Mouse (Mus musculus) CH12.LX (cell line): ENCODE results near the gene Alkbh6. TPM values are rescaled to one million over a fixed set of nuclear protein-coding genes. Genes with fewer than 3 reads are reported as not detected.
A peak's percentile ranks its signal among the peaks of the same experiment; 100 is the strongest.

ENCODE experiments used
- DNase-seq: peaks from one replicate; pipeline ENCODE4 v3.0.0-alpha.2; 2013; ENCODE audit errors: extremely low read depth
- H3K27ac ChIP-seq: 2 replicates; pipeline ENCODE4 v1.5.1; 2012; ENCODE audit warnings: low read depth, mild to moderate bottlenecking, control low read depth, moderate library complexity; ENCODE audit not compliant: insufficient read depth
- H3K27me3 ChIP-seq: replicated peaks from 2 replicates; pipeline ENCODE3; 2012; ENCODE audit warnings: inconsistent platforms
- H3K36me3 ChIP-seq, 2 experiments: replicated peaks in 1 of 2; 2 replicates each; pipeline versions ENCODE3 to v1.6.1; 2012; ENCODE audit warnings: inconsistent platforms in 1 of 2, low read length in 1 of 2, mild to moderate bottlenecking in 1 of 2, mixed read lengths in 1 of 2, moderate library complexity in 1 of 2; ENCODE audit not compliant: control insufficient read depth in 1 of 2, insufficient read depth in 1 of 2
- H3K4me1 ChIP-seq, 2 experiments: 2 replicates each; pipeline ENCODE4 v1.6.1; 2012; ENCODE audit warnings: inconsistent platforms in 1 of 2, moderate library complexity in 1 of 2; ENCODE audit not compliant: insufficient read depth in 2 of 2, control insufficient read depth in 1 of 2
- H3K4me2 ChIP-seq: 2 replicates; pipeline ENCODE4 v1.6.1; 2012; ENCODE audit warnings: low read depth, mild to moderate bottlenecking, control low read depth; ENCODE audit not compliant: poor library complexity, insufficient read depth, severe bottlenecking
- H3K4me3 ChIP-seq, 3 experiments: fragments of 150-350 bp in 1 of 3; sonication (generic) in 1 of 3; replicated peaks in 1 of 3; 2 replicates each; pipeline versions ENCODE3 to v1.5.1; 2011 to 2012; ENCODE audit warnings: low read depth in 2 of 3, low read length in 2 of 3, mild to moderate bottlenecking in 2 of 3, moderate library complexity in 2 of 3, control low read depth in 1 of 3, improper control_type of control experiment in 1 of 3, inconsistent platforms in 1 of 3, mixed read lengths in 1 of 3; ENCODE audit not compliant: poor library complexity in 1 of 3
- H3K79me2 ChIP-seq: replicated peaks from 2 replicates; pipeline ENCODE4 v1.6.1; 2012; ENCODE audit warnings: mild to moderate bottlenecking, moderate library complexity; ENCODE audit not compliant: control insufficient read depth, poor library complexity, insufficient read depth, severe bottlenecking; ENCODE audit errors: extremely low read depth
- H3K9ac ChIP-seq: 2 replicates; pipeline ENCODE4 v1.6.1; 2012; ENCODE audit warnings: low read depth, mild to moderate bottlenecking, control low read depth, moderate library complexity; ENCODE audit not compliant: insufficient read depth
- H3K9me3 ChIP-seq: replicated peaks from 2 replicates; pipeline ENCODE3; 2012; ENCODE audit warnings: low read length, inconsistent platforms, mixed read lengths
- BHLHE40 ChIP-seq: IDR thresholded peaks from 2 replicates; pipeline ENCODE4 v1.6.1; 2011; ENCODE audit warnings: mild to moderate bottlenecking, low read depth, low read length, improper control_type of control experiment
- CHD1 ChIP-seq: IDR thresholded peaks from 2 replicates; pipeline ENCODE4 v1.6.1; 2012; ENCODE audit warnings: low read depth, low read length, improper control_type of control experiment, inconsistent platforms
- CHD2 ChIP-seq: IDR thresholded peaks from 2 replicates; pipeline ENCODE4 v1.6.1; 2011; ENCODE audit warnings: low read length, improper control_type of control experiment
- CTCF ChIP-seq, 2 experiments: IDR thresholded peaks in 1 of 2; conservative IDR thresholded peaks in 1 of 2; 2 replicates each; pipeline ENCODE4 v1.5.1; 2011 to 2012; ENCODE audit warnings: low read depth in 2 of 2, low read length in 2 of 2, improper control_type of control experiment in 1 of 2, inconsistent platforms in 1 of 2, mild to moderate bottlenecking in 1 of 2, moderate library complexity in 1 of 2
- E2F4 ChIP-seq: IDR thresholded peaks from 2 replicates; pipeline ENCODE4 v1.6.1; 2011; ENCODE audit warnings: low read depth, low read length, improper control_type of control experiment; ENCODE audit not compliant: insufficient replicate concordance
- EP300 ChIP-seq: IDR thresholded peaks from 2 replicates; pipeline ENCODE4 v1.6.1; 2011; ENCODE audit warnings: low read length, improper control_type of control experiment
- ETS1 ChIP-seq: conservative IDR thresholded peaks from 2 replicates; pipeline ENCODE4 v1.6.1; 2012; ENCODE audit warnings: low read depth, mild to moderate bottlenecking, inconsistent platforms, low read length, improper control_type of control experiment, moderate library complexity
- GABPA ChIP-seq: IDR thresholded peaks from 2 replicates; pipeline ENCODE4 v1.6.1; 2012; ENCODE audit warnings: low read depth, low read length, improper control_type of control experiment, inconsistent platforms; ENCODE audit not compliant: insufficient replicate concordance
- HCFC1 ChIP-seq: IDR thresholded peaks from 2 replicates; pipeline ENCODE4 v1.6.1; 2012; ENCODE audit warnings: low read depth, mild to moderate bottlenecking, inconsistent platforms, low read length, improper control_type of control experiment
- IRF4 ChIP-seq: IDR thresholded peaks from 2 replicates; pipeline ENCODE4 v1.6.1; 2014; ENCODE audit warnings: low read depth, mild to moderate bottlenecking, inconsistent platforms, low read length, improper control_type of control experiment
- KAT2A ChIP-seq: IDR thresholded peaks from 2 replicates; pipeline ENCODE4 v1.6.1; 2012; ENCODE audit warnings: low read length, improper control_type of control experiment, inconsistent platforms; ENCODE audit not compliant: insufficient replicate concordance
- MAX ChIP-seq: IDR thresholded peaks from 2 replicates; pipeline ENCODE4 v1.6.1; 2011; ENCODE audit warnings: low read length, improper control_type of control experiment
- MXI1 ChIP-seq: IDR thresholded peaks from 2 replicates; pipeline ENCODE4 v1.6.1; 2011; ENCODE audit warnings: mild to moderate bottlenecking, low read depth, low read length, improper control_type of control experiment
- MYC ChIP-seq: IDR thresholded peaks from 2 replicates; pipeline ENCODE4 v1.6.1; 2011; ENCODE audit warnings: low read depth, mild to moderate bottlenecking, improper control_type of control experiment, low read length
- NELFE ChIP-seq: IDR thresholded peaks from 2 replicates; pipeline ENCODE4 v1.6.1; 2011; ENCODE audit warnings: low read depth, low read length, improper control_type of control experiment
- NRF1 ChIP-seq: IDR thresholded peaks from 2 replicates; pipeline ENCODE4 v1.6.1; 2014; ENCODE audit warnings: low read depth, mild to moderate bottlenecking, inconsistent platforms, low read length, improper control_type of control experiment, moderate library complexity
- PAX5 ChIP-seq: IDR thresholded peaks from 2 replicates; pipeline ENCODE4 v1.6.1; 2012; ENCODE audit warnings: low read length, inconsistent platforms, mixed read lengths
- POLR2AphosphoS2 ChIP-seq: IDR thresholded peaks from 2 replicates; pipeline ENCODE4 v1.6.1; 2011; ENCODE audit warnings: low read depth, low read length, improper control_type of control experiment
- RAD21 ChIP-seq: IDR thresholded peaks from 2 replicates; pipeline ENCODE4 v1.6.1; 2011; ENCODE audit warnings: low read depth, mild to moderate bottlenecking, low read length, improper control_type of control experiment, moderate library complexity
- TBP ChIP-seq: conservative IDR thresholded peaks from 2 replicates; pipeline ENCODE4 v1.6.1; 2011; ENCODE audit warnings: low read depth, low read length, improper control_type of control experiment
- TCF12 ChIP-seq: IDR thresholded peaks from 2 replicates; pipeline ENCODE4 v1.6.1; 2014; ENCODE audit warnings: low read depth, mild to moderate bottlenecking, inconsistent platforms, low read length, improper control_type of control experiment
- UBTF ChIP-seq: IDR thresholded peaks from 2 replicates; pipeline ENCODE4 v1.6.1; 2012; ENCODE audit warnings: low read depth, mild to moderate bottlenecking, inconsistent platforms, low read length, improper control_type of control experiment, moderate library complexity
- USF1 ChIP-seq: IDR thresholded peaks from 2 replicates; pipeline ENCODE4 v1.6.1; 2014; ENCODE audit warnings: low read depth, mild to moderate bottlenecking, inconsistent platforms, low read length, improper control_type of control experiment
- USF2 ChIP-seq: conservative IDR thresholded peaks from 2 replicates; pipeline ENCODE4 v1.6.1; 2011; ENCODE audit warnings: low read depth, low read length, improper control_type of control experiment
- ZC3H11A ChIP-seq: IDR thresholded peaks from 2 replicates; pipeline ENCODE4 v1.6.1; 2012; ENCODE audit warnings: low read depth, mild to moderate bottlenecking, inconsistent platforms, low read length, improper control_type of control experiment
- ZKSCAN1 ChIP-seq: IDR thresholded peaks from 2 replicates; pipeline ENCODE4 v1.6.1; 2012; ENCODE audit warnings: low read depth, inconsistent platforms, low read length, improper control_type of control experiment, borderline replicate concordance
- ZMIZ1 ChIP-seq: IDR thresholded peaks from 2 replicates; pipeline ENCODE4 v1.6.1; 2012; ENCODE audit warnings: low read depth, mild to moderate bottlenecking, inconsistent platforms, low read length, improper control_type of control experiment
- ZNF384 ChIP-seq: IDR thresholded peaks from 2 replicates; pipeline ENCODE4 v1.6.1; 2012; ENCODE audit warnings: low read depth, low read length, improper control_type of control experiment, inconsistent platforms
- dilution Hi-C: fragments of 300-500 bp; cut with MboI; formaldehyde crosslinking; loops from 2 replicates; pipeline ENCODE4 v1.14.3; 2020; ENCODE audit warnings: low sequenced_read_pairs; ENCODE audit not compliant: extremely low pct_unique_long_range_greater_than_20kb, extremely low pct_ligation_motif_present
- in situ Hi-C: fragments of 300-500 bp; cut with MboI; formaldehyde crosslinking; loops from 3 replicates; pipeline ENCODE4 v1.14.3; 2019; ENCODE audit warnings: low sequenced_read_pairs, low pct_ligation_motif_present, low pct_unique_long_range_greater_than_20kb, mixed read lengths
- polyA plus RNA-seq: library from polyadenylated mRNA; unstranded; fragments of >175 nt; gene quantifications from 2 replicates; pipeline ENCODE4 v1.2.1, GENCODE M21; 2012; ENCODE audit warnings: low read depth; ENCODE audit not compliant: insufficient read length
- total RNA-seq, 2 experiments: library from RNA; depleted of rRNA; stranded (reverse); fragments of 300-350 nt in 1 of 2; fragments of >200 nt in 1 of 2; gene quantifications; 2 replicates each; pipeline ENCODE4 v1.2.3; 2012 to 2014

The Alkbh6 gene
- total and polyA plus RNA-seq, 3 experiments: 25.2 to 35.7 (median 28.8) TPM

DNA sequence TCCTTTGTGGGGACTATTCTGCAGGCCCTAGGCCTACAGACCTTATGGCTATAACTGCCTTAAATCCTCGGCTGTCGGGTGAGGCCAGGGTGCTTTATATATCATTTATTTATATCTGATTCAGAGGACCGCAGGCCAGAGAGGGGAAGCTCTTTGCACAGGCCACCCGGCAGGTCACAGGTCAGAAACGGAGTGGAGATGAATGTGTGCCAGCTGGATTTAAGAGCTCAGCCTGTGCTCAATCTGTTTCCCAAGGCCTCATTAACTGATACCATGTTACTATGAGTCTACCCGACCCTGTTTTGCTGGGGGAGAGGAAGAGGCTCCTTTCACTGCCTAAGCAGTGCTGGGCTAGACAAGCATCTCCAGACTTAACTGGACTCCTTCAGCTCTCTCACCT, 34.1 kb upstream of the Alkbh6 start:
- H3K36me3 ChIP-seq: peaks cover 29 to 67% of the 10 kb centered on the region in 2 experiments
- H3K9ac ChIP-seq: no peak overlapping the region
- dilution Hi-C loops: no loop called here
- H3K4me1 ChIP-seq: peaks cover 0 to 29% of the 10 kb centered on the region in 2 experiments; a peak in 2 of 4 replicates
- in situ Hi-C loops: no loop called here
- no peak overlapping the region for H3K27ac ChIP-seq
- DNase-seq: no peak
- no peaks in the 10 kb centered on the region for H3K27me3 ChIP-seq
- TF ChIP-seq MXI1 (no peak), CHD1 (no peak), MYC (no peak), ZC3H11A (no peak), KAT2A (no peak), E2F4 (no peak), GABPA (no peak), USF2 (no peak), USF1 (no peak), ETS1 (no peak), BHLHE40 (no peak), TCF12 (no peak), TBP (no peak), POLR2AphosphoS2 (no peak), MAX (no peak), IRF4 (no peak), CTCF (conservative IDR thresholded peaks at IDR 0.05 in 1 of 2, IDR thresholded peaks at IDR 0.05 in 1 of 2; ENCODE audit: low read depth in 2 of 2, low read length in 2 of 2) (no peak), RAD21 (no peak), HCFC1 (no peak)
- H3K4me2 ChIP-seq: no peak overlapping the region
- H3K4me3 ChIP-seq: no peak overlapping the region
- no peaks in the 10 kb centered on the region for H3K9me3 ChIP-seq
- peaks cover 5% of the 10 kb centered on the region; the same call in 1 of the 2 replicates for H3K79me2 ChIP-seq

DNA sequence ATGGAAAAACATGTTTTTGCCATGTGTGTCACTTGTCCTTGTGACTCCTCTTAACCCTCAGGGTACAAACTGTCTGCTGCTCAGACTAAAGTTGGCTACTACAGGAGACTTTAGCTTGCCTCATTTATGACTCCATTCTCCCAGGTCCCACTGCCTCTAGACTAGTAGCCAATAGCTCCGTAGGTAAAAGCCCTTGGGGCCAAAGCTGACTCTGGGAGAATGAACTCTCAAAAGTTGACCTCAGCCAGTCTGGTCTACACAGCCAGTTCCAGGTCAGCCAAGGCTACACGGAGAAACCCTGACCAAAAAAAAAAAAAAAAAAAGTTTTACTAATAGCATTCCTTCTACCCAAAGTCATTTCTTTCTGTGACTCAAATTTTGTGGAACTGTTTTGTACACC, 29.6 kb upstream of the Alkbh6 start:
- Histone ChIP-seq H3K79me2 (peaks cover 5% of the 10 kb centered on the region; the same call in 1 of the 2 replicates), H3K27ac (no peak overlapping the region), H3K27me3 (no peaks in the 10 kb centered on the region), H3K4me3 (peak overlapping the region in 2 of 3 experiments; percentile 61 to 76), H3K9ac (peak overlapping the region; percentile 67; the same call in 1 of the 2 replicates), H3K4me1 (peaks cover 5 to 38% of the 10 kb centered on the region in 2 experiments), H3K9me3 (no peaks in the 10 kb centered on the region), H3K4me2 (peak overlapping the region; percentile 83), H3K36me3 (peaks cover 0 to 24% of the 10 kb centered on the region in 2 experiments)
- TF ChIP-seq EP300: no peak
- TF ChIP-seq NELFE: no peak
- no peak for TF ChIP-seq ZC3H11A
- TF ChIP-seq ZNF384: no peak; the same call in 1 of the 2 replicates
- TF ChIP-seq BHLHE40: no peak
- TF ChIP-seq UBTF: no peak
- no peak for TF ChIP-seq MAX
- TF ChIP-seq GABPA: no peak
- no peak for TF ChIP-seq MXI1
- no peak for TF ChIP-seq IRF4
- TF ChIP-seq NRF1: no peak
- TF ChIP-seq CHD2: no peak
- no peak for TF ChIP-seq ZMIZ1
- TF ChIP-seq CTCF (conservative IDR thresholded peaks at IDR 0.05 in 1 of 2, IDR thresholded peaks at IDR 0.05 in 1 of 2; ENCODE audit: low read depth in 2 of 2, low read length in 2 of 2): no peak
- TF ChIP-seq ZKSCAN1: no peak
- no peak for TF ChIP-seq PAX5
- no peak for TF ChIP-seq ETS1
- no peak for TF ChIP-seq E2F4
- dilution Hi-C loops: no loop called here
- no peak for DNase-seq
- in situ Hi-C loops: no loop called here
